Mouse (Mus musculus) heart, postnatal 0 days (tissue): Measurements from ENCODE around the gene Cacna2d1. TPM values are rescaled to one million over a fixed set of nuclear protein-coding genes. Genes with fewer than 3 reads are reported as not detected.

Source experiments
- ATAC-seq: fragments of 200-750 bp; cut with Nextera tagmentation; 2 replicates; pipeline ENCODE4 v1.8.0; 2017; ENCODE audit warnings: low read depth, moderate number of reproducible peaks, moderate library complexity; ENCODE audit not compliant: insufficient read depth
- DNase-seq: peaks from one replicate; pipeline ENCODE4 v3.0.0-alpha.2; 2016; ENCODE audit warnings: low spot score
- H3K27ac ChIP-seq: fragments of 300-500 bp; sonication (generic); 2 replicates; pipeline ENCODE4 v1.5.1; 2014; ENCODE audit warnings: low read depth, mild to moderate bottlenecking
- H3K27me3 ChIP-seq: fragments of 300-500 bp; sonication (generic); 2 replicates; pipeline ENCODE4 v1.6.1; 2014; ENCODE audit warnings: low read length, mixed read lengths; ENCODE audit not compliant: control insufficient read depth, insufficient read depth
- H3K36me3 ChIP-seq: fragments of 300-500 bp; sonication (generic); replicated peaks from 2 replicates; pipeline ENCODE4 v1.6.1; 2014; ENCODE audit warnings: low read length, mixed read lengths; ENCODE audit not compliant: control insufficient read depth, insufficient read depth
- H3K4me1 ChIP-seq: fragments of 300-500 bp; sonication (generic); 2 replicates; pipeline ENCODE4 v1.6.1; 2014; ENCODE audit warnings: antibody characterized with exemption; ENCODE audit not compliant: control insufficient read depth, insufficient read depth
- H3K4me2 ChIP-seq: fragments of 300-500 bp; sonication (generic); 2 replicates; pipeline ENCODE4 v1.6.1; 2014; ENCODE audit warnings: low read depth, mild to moderate bottlenecking, low read length, moderate library complexity
- H3K4me3 ChIP-seq: fragments of 300-500 bp; sonication (generic); 2 replicates; pipeline ENCODE4 v1.5.1; 2014; ENCODE audit warnings: low read depth, low read length
- H3K9ac ChIP-seq: fragments of 300-500 bp; sonication (generic); replicated peaks from 2 replicates; pipeline ENCODE4 v1.6.1; 2014; ENCODE audit warnings: low read depth, low read length, mixed read lengths
- H3K9me3 ChIP-seq: fragments of 300-500 bp; sonication (generic); replicated peaks from 2 replicates; pipeline ENCODE4 v1.6.1; 2016; ENCODE audit warnings: low read length; ENCODE audit not compliant: control insufficient read depth
- CTCF ChIP-seq: IDR thresholded peaks from 2 replicates; pipeline ENCODE4 v1.5.1; 2016; ENCODE audit warnings: antibody characterized with exemption, control low read depth, low read depth
- EP300 ChIP-seq: IDR thresholded peaks from 2 replicates; pipeline ENCODE4 v1.6.1; 2016; ENCODE audit warnings: antibody characterized with exemption, low read depth
- WGBS: fragments of 180-500 bp; shearing (Covaris S2); extraction: QIAGEN DNeasy Blood & Tissue Kit; methylation state at CpG from one replicate; pipeline ENCODE4 v1.1.7; 2014; 5-methylcytosine and 5-hydroxymethylcytosine counted together
- polyA plus RNA-seq: library from polyadenylated mRNA; unstranded; fragments of >200 nt; fragmentation: Nextera tagmentation; extraction: Ambion mirVana; gene quantifications from 2 replicates; pipeline ENCODE4 v1.2.1, GENCODE M21; 2015
- total RNA-seq: library from RNA; depleted of rRNA; stranded (reverse); fragments of >200 nt; gene quantifications from 2 replicates; pipeline ENCODE4 v1.2.3, GENCODE M21; 2014; ENCODE audit warnings: low replicate concordance

Gene Cacna2d1
- total and polyA plus RNA-seq, 2 experiments from 2014 or later = 17.7 to 37.6 TPM

DNA sequence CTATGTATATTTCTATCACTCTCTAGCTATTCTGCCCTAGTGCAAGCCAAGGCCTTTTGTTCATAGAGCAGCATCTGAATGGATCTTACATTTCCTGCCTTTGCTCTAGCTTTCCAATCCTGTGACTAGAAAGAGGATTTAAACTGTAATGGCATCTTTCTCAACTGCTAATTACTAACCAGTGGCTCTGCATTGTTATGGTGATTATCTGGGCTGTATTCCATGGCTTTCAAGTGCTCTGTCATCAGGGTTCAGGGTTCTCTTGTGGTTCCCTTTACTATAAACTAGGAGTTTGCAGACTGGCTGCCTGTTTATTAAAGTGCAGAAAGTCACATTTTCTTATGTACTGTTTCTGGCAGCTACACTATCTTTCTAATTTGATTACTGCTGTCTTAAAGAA is 410.9 kb downstream of the Cacna2d1 start:
- H3K27ac ChIP-seq = no peak overlapping the region
- no peaks in the 10 kb centered on the region for H3K9me3 ChIP-seq
- no peak overlapping the region for H3K4me2 ChIP-seq
- DNase-seq (no peak), ATAC-seq (no peak)
- 0 out of 2 replicates have a peak, but pooled peaks cover 6% of the 10 kb centered on the region for H3K36me3 ChIP-seq
- TF ChIP-seq EP300 = no peak
- TF ChIP-seq CTCF = no peak
- H3K4me1 ChIP-seq = peaks cover 3% of the 10 kb centered on the region; the same call in 1 of the 2 replicates
- no peaks in the 10 kb centered on the region for H3K27me3 ChIP-seq
- H3K4me3 ChIP-seq = no peak overlapping the region
- no peak overlapping the region for H3K9ac ChIP-seq

DNA sequence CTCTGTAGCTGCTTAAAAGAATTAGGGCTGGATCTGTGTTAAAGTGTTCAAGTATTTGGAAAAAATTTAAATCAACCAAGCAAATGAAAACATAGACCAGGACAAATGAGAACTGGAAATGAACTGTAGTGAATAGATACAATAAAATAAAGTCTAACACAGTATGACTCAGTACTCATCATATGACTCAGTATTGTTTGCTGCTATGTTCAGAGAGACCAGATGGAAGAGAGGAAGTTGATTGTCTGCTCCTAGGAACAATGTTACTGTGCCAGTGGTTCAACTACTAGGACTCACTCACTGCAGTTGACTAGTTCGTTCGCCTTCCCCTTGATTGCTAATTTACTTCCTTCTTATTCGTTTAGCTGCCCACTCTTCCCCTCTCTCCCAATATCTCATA is 421.3 kb downstream of the Cacna2d1 start:
- no peaks in the 10 kb centered on the region for H3K4me1 ChIP-seq
- no peak for DNase-seq
- no peaks in the 10 kb centered on the region for H3K27me3 ChIP-seq
- no peak overlapping the region for H3K4me3 ChIP-seq
- H3K9ac ChIP-seq = no peak overlapping the region
- TF ChIP-seq CTCF = no peak
- TF ChIP-seq EP300 = no peak
- H3K36me3 ChIP-seq = peaks cover 3% of the 10 kb centered on the region; the same call in 1 of the 2 replicates
- H3K27ac ChIP-seq = no peak overlapping the region
- WGBS = 87% methylated on average over 3 of the region's 3 CpGs
- no peak overlapping the region for H3K4me2 ChIP-seq
- H3K9me3 ChIP-seq = no peaks in the 10 kb centered on the region
- no peak for ATAC-seq

GRCm38 (mm10) chr5:16357709-16358108 is 423.2 kb downstream of the Cacna2d1 start:
- H3K27ac ChIP-seq = no peak overlapping the region
- DNase-seq (no peak), ATAC-seq (no peak)
- peaks cover 8% of the 10 kb centered on the region for H3K36me3 ChIP-seq
- TF ChIP-seq CTCF (no peak), EP300 (no peak)
- no peaks in the 10 kb centered on the region for H3K9me3 ChIP-seq
- 85% methylated on average over 4 of the region's 4 CpGs for WGBS
- no peak overlapping the region for H3K4me2 ChIP-seq
- no peak overlapping the region for H3K9ac ChIP-seq
- no peaks in the 10 kb centered on the region for H3K4me1 ChIP-seq
- H3K27me3 ChIP-seq = no peaks in the 10 kb centered on the region
- no peak overlapping the region for H3K4me3 ChIP-seq

DNA sequence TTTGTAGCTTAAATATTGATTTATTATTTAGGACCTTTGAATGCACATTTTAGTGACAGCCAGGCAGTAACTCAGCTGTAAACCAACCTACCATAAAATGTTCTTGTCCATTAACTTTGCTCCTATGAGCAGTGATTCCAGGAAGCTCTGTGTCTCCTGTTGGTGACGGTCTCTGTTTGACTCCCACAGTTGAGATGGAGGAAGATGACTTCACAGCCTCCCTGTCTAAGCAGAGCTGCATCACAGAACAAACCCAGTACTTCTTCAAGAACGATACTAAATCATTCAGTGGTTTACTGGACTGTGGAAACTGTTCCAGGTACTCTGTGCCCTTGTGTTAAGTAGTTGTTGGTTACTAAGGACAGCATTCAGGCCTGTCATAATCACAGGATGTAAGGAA is 427.6 kb downstream of the Cacna2d1 start:
- H3K9me3 ChIP-seq = no peaks in the 10 kb centered on the region
- H3K36me3 ChIP-seq = peaks cover 5% of the 10 kb centered on the region; the same call in 1 of the 2 replicates
- no peak for DNase-seq
- TF ChIP-seq EP300 (no peak), CTCF (no peak)
- no peak overlapping the region for H3K4me2 ChIP-seq
- H3K4me3 ChIP-seq = no peak overlapping the region
- no peak overlapping the region for H3K9ac ChIP-seq
- no peak for ATAC-seq
- H3K27ac ChIP-seq = no peak overlapping the region
- 77% methylated on average over 2 of the region's 2 CpGs for WGBS
- H3K27me3 ChIP-seq = no peaks in the 10 kb centered on the region
- H3K4me1 ChIP-seq = no peaks in the 10 kb centered on the region

DNA sequence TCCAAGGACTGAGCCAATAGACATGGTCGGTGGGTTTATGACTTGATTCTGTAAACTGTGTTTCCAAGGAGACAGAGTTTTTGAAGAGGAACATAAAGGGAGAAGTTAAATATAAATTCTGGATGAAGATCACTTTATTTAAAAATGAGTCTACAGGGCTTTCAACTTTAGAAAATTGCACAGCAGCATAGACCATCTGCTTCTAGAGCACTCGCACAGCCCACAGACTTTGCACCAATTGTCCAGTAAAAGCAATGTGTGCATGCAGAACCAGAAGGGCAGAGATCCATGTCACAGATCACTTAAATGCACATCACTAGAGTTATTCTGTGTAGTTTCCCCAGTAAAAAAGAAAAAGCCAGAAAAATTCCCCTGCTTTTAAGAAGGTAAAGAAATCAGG is 428.7 kb downstream of the Cacna2d1 start:
- no peak for DNase-seq
- no peaks in the 10 kb centered on the region for H3K27me3 ChIP-seq
- no peaks in the 10 kb centered on the region for H3K9me3 ChIP-seq
- H3K36me3 ChIP-seq = peaks cover 5% of the 10 kb centered on the region; the same call in 1 of the 2 replicates
- TF ChIP-seq EP300 (no peak), CTCF (no peak)
- H3K4me2 ChIP-seq = no peak overlapping the region
- ATAC-seq = no peak
- 80% methylated on average over 2 of the region's 2 CpGs for WGBS
- H3K4me3 ChIP-seq = no peak overlapping the region
- no peaks in the 10 kb centered on the region for H3K4me1 ChIP-seq
- no peak overlapping the region for H3K27ac ChIP-seq
- no peak overlapping the region for H3K9ac ChIP-seq

DNA sequence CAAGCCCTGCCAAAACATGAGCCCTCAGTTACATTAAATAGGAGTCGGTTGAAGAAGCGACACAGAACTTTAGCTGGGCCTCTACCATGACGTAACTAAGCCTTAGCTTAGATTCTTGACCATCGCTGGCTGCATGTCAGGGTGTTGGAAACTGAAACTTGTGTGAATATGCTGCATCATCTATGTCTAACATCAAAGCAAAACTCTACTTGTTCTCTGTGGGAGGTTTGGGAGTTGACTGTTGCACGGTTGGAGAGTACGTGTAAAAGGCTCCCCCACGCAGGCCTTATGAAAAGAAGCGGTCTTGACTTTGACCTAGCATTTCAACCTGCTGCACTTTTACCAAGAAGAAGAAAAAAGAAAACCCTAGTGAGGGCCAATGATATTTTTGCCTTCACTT is 436.2 kb downstream of the Cacna2d1 start:
- ATAC-seq (no peak), DNase-seq (no peak)
- no peaks in the 10 kb centered on the region for H3K27me3 ChIP-seq
- H3K4me1 ChIP-seq = no peaks in the 10 kb centered on the region
- H3K36me3 ChIP-seq = peaks cover 5% of the 10 kb centered on the region; the same call in 1 of the 2 replicates
- no peaks in the 10 kb centered on the region for H3K9me3 ChIP-seq
- H3K4me2 ChIP-seq = no peak overlapping the region
- no peak for TF ChIP-seq EP300
- TF ChIP-seq CTCF = no peak
- 92% methylated on average over 8 of the region's 8 CpGs for WGBS
- H3K9ac ChIP-seq = no peak overlapping the region
- no peak overlapping the region for H3K4me3 ChIP-seq
- H3K27ac ChIP-seq = no peak overlapping the region
